Mouse (Mus musculus): ENCODE results near the gene Zfp511. TPM values are rescaled to one million over a fixed set of nuclear protein-coding genes. Genes with fewer than 3 reads are reported as not detected.

Zfp511 gene
- polyA plus RNA-seq, 1 experiment from 2014 or later = 49.9 TPM

GRCm38 (mm10) chr7:140001086-140001740, 35.0 kb upstream of the Zfp511 start:
- DNase-seq (ENCODE audit: low spot score) = no peak
- H3K9ac ChIP-seq (ENCODE audit: low read depth, low read length) = no peak overlapping the region
- 57% methylated on average over 12 of the region's 12 CpGs for WGBS
- H3K27me3 ChIP-seq (ENCODE audit: control insufficient read depth, insufficient read depth, low read length) = no peaks in the 10 kb centered on the region
- H3K4me1 ChIP-seq (replicated peaks; ENCODE audit: control insufficient read depth, insufficient read depth, low read length) = no peaks in the 10 kb centered on the region
- peaks cover 17% of the 10 kb centered on the region for H3K36me3 ChIP-seq (ENCODE audit: control insufficient read depth, insufficient read depth, low read length)
- no peak for ATAC-seq (ENCODE audit: low FRiP score)
- no peak overlapping the region for H3K4me2 ChIP-seq (replicated peaks; ENCODE audit: low read depth, low read length)
- H3K27ac ChIP-seq (ENCODE audit: low read depth, low read length) = no peak overlapping the region
- no peaks in the 10 kb centered on the region for H3K9me3 ChIP-seq (ENCODE audit: control insufficient read depth, low read length)
- no peak overlapping the region for H3K4me3 ChIP-seq (ENCODE audit: low read depth, low read length)

DNA sequence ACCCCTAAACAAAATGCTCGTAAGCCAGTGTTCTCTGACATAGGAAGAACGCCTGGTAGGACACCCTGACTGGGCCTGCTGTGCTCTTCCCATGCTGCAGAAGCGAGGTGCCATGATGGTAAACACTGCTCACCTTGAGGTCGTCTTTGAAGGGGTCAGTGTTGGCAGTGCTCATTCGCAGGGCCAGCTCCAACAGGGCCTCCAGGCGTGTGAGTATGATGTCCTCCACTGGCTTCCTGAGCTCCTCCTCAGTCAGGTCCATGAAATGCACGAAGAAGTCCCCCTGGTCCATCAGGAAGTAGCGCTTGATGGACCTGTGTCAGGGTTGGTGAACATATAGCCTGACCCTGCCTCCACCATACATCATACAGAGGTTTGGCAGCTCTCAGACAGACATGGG, 31.5 kb upstream of the Zfp511 start:
- no peaks in the 10 kb centered on the region for H3K27me3 ChIP-seq (ENCODE audit: control insufficient read depth, insufficient read depth, low read length)
- no peak overlapping the region for H3K4me2 ChIP-seq (replicated peaks; ENCODE audit: low read depth, low read length)
- no peak for ATAC-seq (ENCODE audit: low FRiP score)
- H3K9me3 ChIP-seq (ENCODE audit: control insufficient read depth, low read length) = no peaks in the 10 kb centered on the region
- no peak overlapping the region for H3K27ac ChIP-seq (ENCODE audit: low read depth, low read length)
- H3K4me1 ChIP-seq (replicated peaks; ENCODE audit: control insufficient read depth, insufficient read depth, low read length) = no peaks in the 10 kb centered on the region
- H3K36me3 ChIP-seq (ENCODE audit: control insufficient read depth, insufficient read depth, low read length) = peaks cover 16% of the 10 kb centered on the region
- no peak overlapping the region for H3K4me3 ChIP-seq (ENCODE audit: low read depth, low read length)
- 92% methylated on average over 8 of the region's 8 CpGs for WGBS
- H3K9ac ChIP-seq (ENCODE audit: low read depth, low read length) = no peak overlapping the region
- DNase-seq (ENCODE audit: low spot score) = no peak

DNA sequence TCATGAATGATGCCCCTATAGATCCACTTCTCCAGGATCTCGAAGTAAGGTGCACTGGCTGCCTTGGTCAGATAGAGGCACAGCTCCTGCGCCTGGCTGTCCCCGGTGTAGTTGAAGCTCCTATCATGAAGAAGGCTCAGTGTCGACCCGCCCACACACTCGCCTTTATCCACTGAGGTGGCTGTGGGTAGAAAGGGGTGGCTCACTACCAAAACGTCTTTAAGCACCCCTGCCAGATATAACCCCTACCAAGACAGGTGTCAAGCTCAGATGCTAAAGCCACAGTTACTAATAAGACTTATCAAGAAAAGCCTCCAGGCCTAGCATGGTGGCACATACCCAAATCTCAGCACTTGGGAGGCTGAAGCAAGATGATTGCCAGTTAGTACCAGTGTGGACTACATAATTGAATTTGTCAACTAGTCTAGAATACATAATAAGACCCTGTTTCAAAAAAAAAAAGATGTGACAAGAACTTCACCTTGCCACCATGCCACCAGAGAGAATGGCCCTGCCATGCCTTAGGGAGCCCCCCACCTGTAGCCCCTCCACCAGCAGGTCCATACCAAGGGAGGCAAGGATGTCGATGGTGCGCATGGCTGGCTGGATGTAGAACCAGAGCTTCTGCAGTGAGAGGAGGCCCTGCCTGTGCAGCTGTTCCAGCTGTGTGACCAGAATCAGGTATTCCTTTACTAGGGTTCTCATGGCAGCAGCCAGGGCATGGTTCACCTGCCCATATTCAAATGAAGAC, 29.2 kb upstream of the Zfp511 start:
- no peak for DNase-seq (ENCODE audit: low spot score)
- Histone ChIP-seq H3K4me2 (replicated peaks; ENCODE audit: low read depth, low read length) (no peak overlapping the region), H3K9ac (ENCODE audit: low read depth, low read length) (no peak overlapping the region), H3K36me3 (ENCODE audit: control insufficient read depth, insufficient read depth, low read length) (peaks cover 9% of the 10 kb centered on the region), H3K4me1 (replicated peaks; ENCODE audit: control insufficient read depth, insufficient read depth, low read length) (no peaks in the 10 kb centered on the region), H3K4me3 (ENCODE audit: low read depth, low read length) (no peak overlapping the region), H3K9me3 (ENCODE audit: control insufficient read depth, low read length) (no peaks in the 10 kb centered on the region), H3K27me3 (ENCODE audit: control insufficient read depth, insufficient read depth, low read length) (no peaks in the 10 kb centered on the region), H3K27ac (ENCODE audit: low read depth, low read length) (no peak overlapping the region)
- 93% methylated on average over 9 of the region's 9 CpGs for WGBS
- no peak for ATAC-seq (ENCODE audit: low FRiP score)

DNA sequence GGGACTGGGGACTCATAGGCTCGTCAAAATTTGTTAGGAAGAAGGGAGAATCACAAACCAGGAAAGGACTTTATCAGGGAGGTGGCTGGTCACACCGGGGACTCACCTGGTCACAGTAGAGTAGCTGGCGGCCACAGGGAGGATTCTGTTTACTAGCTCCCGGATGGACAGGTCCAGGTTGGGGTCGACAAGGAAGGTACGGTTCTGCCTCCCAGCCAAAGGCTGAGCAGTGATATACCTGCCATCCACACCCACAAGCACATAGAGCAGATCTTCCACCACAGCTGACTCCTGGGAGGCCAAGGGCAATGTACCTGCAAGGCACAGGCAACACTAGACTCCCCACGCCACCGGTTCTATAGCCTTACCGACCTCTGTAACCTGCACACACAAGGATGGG, 28.4 kb upstream of the Zfp511 start:
- no peak overlapping the region for H3K27ac ChIP-seq (ENCODE audit: low read depth, low read length)
- 95% methylated on average over 9 of the region's 9 CpGs for WGBS
- DNase-seq (ENCODE audit: low spot score) (no peak), ATAC-seq (ENCODE audit: low FRiP score) (no peak)
- H3K36me3 ChIP-seq (ENCODE audit: control insufficient read depth, insufficient read depth, low read length) = peaks cover 9% of the 10 kb centered on the region
- H3K4me2 ChIP-seq (replicated peaks; ENCODE audit: low read depth, low read length) = no peak overlapping the region
- no peaks in the 10 kb centered on the region for H3K27me3 ChIP-seq (ENCODE audit: control insufficient read depth, insufficient read depth, low read length)
- no peaks in the 10 kb centered on the region for H3K9me3 ChIP-seq (ENCODE audit: control insufficient read depth, low read length)
- no peak overlapping the region for H3K4me3 ChIP-seq (ENCODE audit: low read depth, low read length)
- no peak overlapping the region for H3K9ac ChIP-seq (ENCODE audit: low read depth, low read length)
- H3K4me1 ChIP-seq (replicated peaks; ENCODE audit: control insufficient read depth, insufficient read depth, low read length) = no peaks in the 10 kb centered on the region

DNA sequence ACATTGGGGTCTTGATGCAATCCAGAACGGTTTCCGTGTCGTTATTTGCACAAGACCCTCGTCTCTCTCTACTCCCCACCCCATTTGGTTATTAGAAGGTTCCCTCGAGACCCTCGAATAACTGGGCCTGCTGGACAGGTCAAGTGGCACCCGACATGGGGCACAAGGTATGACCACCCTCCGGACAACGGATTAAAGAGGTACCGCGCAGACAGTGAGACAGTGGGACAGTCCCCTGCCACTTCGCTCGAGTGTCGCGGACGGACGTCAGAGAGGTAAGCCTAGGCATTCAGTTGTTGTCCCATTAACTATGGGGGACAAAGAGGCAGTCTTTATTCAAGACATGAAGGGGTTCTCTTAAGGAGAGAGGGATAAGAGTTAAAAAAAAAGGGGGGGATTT, 24.9 kb upstream of the Zfp511 start:
- no peaks in the 10 kb centered on the region for H3K27me3 ChIP-seq (ENCODE audit: control insufficient read depth, insufficient read depth, low read length)
- 97% methylated on average over 17 of the region's 17 CpGs for WGBS

GRCm38 (mm10) chr7:140031771-140032170, 4.4 kb upstream of the Zfp511 start:
- H3K36me3 ChIP-seq (ENCODE audit: control insufficient read depth, insufficient read depth, low read length) = peaks cover 30% of the 10 kb centered on the region
- no peaks in the 10 kb centered on the region for H3K9me3 ChIP-seq (ENCODE audit: control insufficient read depth, low read length)
- DNase-seq (ENCODE audit: low spot score) (no peak), ATAC-seq (ENCODE audit: low FRiP score) (no peak)
- H3K4me1 ChIP-seq (replicated peaks; ENCODE audit: control insufficient read depth, insufficient read depth, low read length) = peaks cover 2% of the 10 kb centered on the region; the same call in 1 of the 2 replicates
- H3K4me2 ChIP-seq (replicated peaks; ENCODE audit: low read depth, low read length) = no peak overlapping the region
- no peak overlapping the region for H3K9ac ChIP-seq (ENCODE audit: low read depth, low read length)
- no peaks in the 10 kb centered on the region for H3K27me3 ChIP-seq (ENCODE audit: control insufficient read depth, insufficient read depth, low read length)
- H3K27ac ChIP-seq (ENCODE audit: low read depth, low read length) = no peak overlapping the region
- no peak overlapping the region for H3K4me3 ChIP-seq (ENCODE audit: low read depth, low read length)
- 94% methylated on average over 12 of the region's 12 CpGs for WGBS

More for the DNA sequence above, 24.9 kb upstream of the Zfp511 start:
- Histone ChIP-seq H3K9me3 (ENCODE audit: control insufficient read depth, low read length) (no peaks in the 10 kb centered on the region), H3K9ac (ENCODE audit: low read depth, low read length) (no peak overlapping the region), H3K27ac (ENCODE audit: low read depth, low read length) (no peak overlapping the region), H3K36me3 (ENCODE audit: control insufficient read depth, insufficient read depth, low read length) (0 out of 2 replicates have a peak, but pooled peaks cover 2% of the 10 kb centered on the region), H3K4me2 (replicated peaks; ENCODE audit: low read depth, low read length) (no peak overlapping the region), H3K4me3 (ENCODE audit: low read depth, low read length) (no peak overlapping the region), H3K4me1 (replicated peaks; ENCODE audit: control insufficient read depth, insufficient read depth, low read length) (no peaks in the 10 kb centered on the region)
- ATAC-seq (ENCODE audit: low FRiP score) (no peak), DNase-seq (ENCODE audit: low spot score) (no peak)

DNA sequence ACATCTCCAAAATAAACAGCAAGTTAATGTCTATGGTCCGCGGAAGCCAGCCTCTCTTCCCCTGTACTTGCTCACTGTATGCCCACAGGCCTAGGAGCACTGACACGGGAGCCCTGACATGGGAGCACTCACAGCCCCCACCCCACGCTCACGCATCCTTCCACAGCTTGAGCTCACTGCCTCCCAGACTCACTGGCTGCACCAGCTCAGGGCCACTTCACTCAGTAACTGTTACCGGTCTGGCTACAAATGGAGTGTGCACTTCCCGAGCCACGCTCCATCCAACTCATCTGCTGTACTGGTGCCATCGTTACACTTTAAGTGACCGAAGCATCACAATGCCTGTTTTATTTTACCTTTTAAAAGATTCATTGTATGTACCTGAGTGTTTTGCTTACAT, 3.8 kb upstream of the Zfp511 start:
- no peak overlapping the region for H3K27ac ChIP-seq (ENCODE audit: low read depth, low read length)
- 96% methylated on average over 10 of the region's 10 CpGs for whole genome bisulfite sequencing
- H3K4me1 ChIP-seq (replicated peaks; ENCODE audit: control insufficient read depth, insufficient read depth, low read length) = peaks cover 6% of the 10 kb centered on the region; the same call in 1 of the 2 replicates
- no peak for DNase-seq (ENCODE audit: low spot score)
- no peak overlapping the region for H3K4me2 ChIP-seq (replicated peaks; ENCODE audit: low read depth, low read length)
- no peak overlapping the region for H3K9ac ChIP-seq (ENCODE audit: low read depth, low read length)
- ATAC-seq (ENCODE audit: low FRiP score) = no peak
- no peaks in the 10 kb centered on the region for H3K9me3 ChIP-seq (ENCODE audit: control insufficient read depth, low read length)
- peaks cover 30% of the 10 kb centered on the region for H3K36me3 ChIP-seq (ENCODE audit: control insufficient read depth, insufficient read depth, low read length)
- H3K4me3 ChIP-seq (ENCODE audit: low read depth, low read length) = no peak overlapping the region
- H3K27me3 ChIP-seq (ENCODE audit: control insufficient read depth, insufficient read depth, low read length) = no peaks in the 10 kb centered on the region

DNA sequence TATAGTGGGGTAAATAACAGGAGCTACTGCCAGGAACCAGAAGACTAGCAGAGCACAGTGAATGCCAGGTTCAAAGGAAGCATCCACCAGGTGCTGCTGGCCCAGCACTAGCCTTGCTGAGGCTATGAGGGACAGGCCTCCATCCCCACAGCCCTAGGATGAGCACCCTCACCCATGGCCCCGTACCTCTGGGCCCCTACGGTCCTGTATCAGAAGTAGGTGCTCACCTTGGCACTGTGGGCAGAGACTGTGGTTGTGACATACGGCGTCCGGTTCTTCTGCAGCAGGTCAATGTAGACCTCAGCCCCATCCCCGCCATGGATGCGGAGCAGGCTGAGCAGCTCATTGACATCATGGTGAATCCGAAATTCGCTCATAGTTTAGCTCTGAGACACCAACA, 2.8 kb upstream of the Zfp511 start:
- DNase-seq (ENCODE audit: low spot score) = no peak

GRCm38 (mm10) chr7:140035456-140035855, 735 bp upstream of the Zfp511 start:
- ATAC-seq (ENCODE audit: low FRiP score) (no peak), DNase-seq (ENCODE audit: low spot score) (no peak)
- H3K27ac ChIP-seq (ENCODE audit: low read depth, low read length) = no peak overlapping the region; the same call in 1 of the 2 replicates
- peak overlapping the region; percentile 86 for H3K9ac ChIP-seq (ENCODE audit: low read depth, low read length)
- no peaks in the 10 kb centered on the region for H3K27me3 ChIP-seq (ENCODE audit: control insufficient read depth, insufficient read depth, low read length)
- H3K4me1 ChIP-seq (replicated peaks; ENCODE audit: control insufficient read depth, insufficient read depth, low read length) = peaks cover 6% of the 10 kb centered on the region; the same call in 1 of the 2 replicates
- 21% methylated on average over 6 of the region's 7 CpGs for WGBS
- H3K4me2 ChIP-seq (replicated peaks; ENCODE audit: low read depth, low read length) = peak overlapping the region; percentile 79
- no peaks in the 10 kb centered on the region for H3K9me3 ChIP-seq (ENCODE audit: control insufficient read depth, low read length)
- peak overlapping the region; percentile 89 for H3K4me3 ChIP-seq (ENCODE audit: low read depth, low read length)
- H3K36me3 ChIP-seq (ENCODE audit: control insufficient read depth, insufficient read depth, low read length) = peaks cover 15% of the 10 kb centered on the region

More for the DNA sequence above, 2.8 kb upstream of the Zfp511 start:
- ATAC-seq (ENCODE audit: low FRiP score) = no peak
- no peak overlapping the region for H3K27ac ChIP-seq (ENCODE audit: low read depth, low read length)
- no peaks in the 10 kb centered on the region for H3K27me3 ChIP-seq (ENCODE audit: control insufficient read depth, insufficient read depth, low read length)
- peaks cover 6% of the 10 kb centered on the region; the same call in 1 of the 2 replicates for H3K4me1 ChIP-seq (replicated peaks; ENCODE audit: control insufficient read depth, insufficient read depth, low read length)
- H3K9me3 ChIP-seq (ENCODE audit: control insufficient read depth, low read length) = no peaks in the 10 kb centered on the region
- no peak overlapping the region for H3K9ac ChIP-seq (ENCODE audit: low read depth, low read length)
- no peak overlapping the region for H3K4me2 ChIP-seq (replicated peaks; ENCODE audit: low read depth, low read length)
- WGBS = 90% methylated on average over 9 of the region's 9 CpGs
- H3K4me3 ChIP-seq (ENCODE audit: low read depth, low read length) = no peak overlapping the region
- peaks cover 26% of the 10 kb centered on the region for H3K36me3 ChIP-seq (ENCODE audit: control insufficient read depth, insufficient read depth, low read length)
